Mouse (Mus musculus) lung, adult 2 months (tissue): ENCODE measurements around the gene Cdh5.

Source experiments
- CTCF ChIP-seq: fragments of 200-500 bp; IDR thresholded peaks from 2 replicates; pipeline ENCODE4 v1.5.1; 2011; ENCODE audit warnings: mild to moderate bottlenecking, low read length, control low read depth; ENCODE audit not compliant: insufficient read depth
- POLR2A ChIP-seq: fragments of 200-500 bp; IDR thresholded peaks from 2 replicates; pipeline ENCODE4 v1.6.1; 2011; ENCODE audit warnings: low read depth, mild to moderate bottlenecking, control low read depth, low read length, borderline replicate concordance; ENCODE audit errors: extremely low read depth

GRCm38 (mm10) chr8:104131414-104131975, 30.1 kb downstream of the Cdh5 start:
- no peak for TF ChIP-seq POLR2A
- no peak for TF ChIP-seq CTCF
